Mouse (Mus musculus): ENCODE data around the gene Med1. TPM values are rescaled to one million over a fixed set of nuclear protein-coding genes. Genes with fewer than 3 reads are reported as not detected.

Gene Med1
- polyA plus RNA-seq, 1 experiment, result 18.0 TPM

DNA sequence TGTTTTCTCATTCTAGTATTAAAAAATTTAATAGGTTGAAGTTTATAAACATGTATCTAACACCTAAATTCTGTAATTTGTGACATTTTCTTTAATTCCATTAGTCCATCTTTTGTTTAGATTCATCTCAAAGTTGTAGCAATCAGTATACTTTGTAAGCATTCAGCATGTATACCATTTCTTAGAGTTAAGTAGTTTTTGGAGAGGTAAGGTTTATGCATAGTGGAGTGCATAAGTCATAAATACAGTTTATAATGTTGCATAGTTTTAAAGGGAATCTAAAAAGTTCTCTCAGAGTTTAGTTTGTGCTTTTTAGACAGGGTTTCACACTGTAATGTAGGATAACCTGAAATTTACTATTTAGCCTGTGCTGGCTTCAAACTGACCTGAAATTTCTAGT lies 12.4 kb upstream of the Med1 start:
- no peak overlapping the region for H3ac ChIP-seq (ENCODE audit: control insufficient read depth, insufficient read length, low read depth)
- peak overlapping the region; percentile 90 for H3K4me3 ChIP-seq (ENCODE audit: insufficient read depth, poor library complexity, severe bottlenecking)
- H3K27me3 ChIP-seq (ENCODE audit: control insufficient read depth, insufficient read depth, insufficient read length), result no peaks in the 10 kb centered on the region
- H3K79me3 ChIP-seq (ENCODE audit: low read depth), result peaks cover 67% of the 10 kb centered on the region
- peaks cover 78% of the 10 kb centered on the region for H3K79me2 ChIP-seq (ENCODE audit: control insufficient read depth, insufficient read depth)
- peaks cover 55% of the 10 kb centered on the region for H3K36me3 ChIP-seq (ENCODE audit: control insufficient read depth, insufficient read depth)
- TF ChIP-seq MYOG (IDR thresholded peaks at IDR 0.05; ENCODE audit: control insufficient read depth, extremely low read depth, insufficient read length) (no peak), CEBPB (IDR thresholded peaks at IDR 0.05; ENCODE audit: low read depth) (no peak)

DNA sequence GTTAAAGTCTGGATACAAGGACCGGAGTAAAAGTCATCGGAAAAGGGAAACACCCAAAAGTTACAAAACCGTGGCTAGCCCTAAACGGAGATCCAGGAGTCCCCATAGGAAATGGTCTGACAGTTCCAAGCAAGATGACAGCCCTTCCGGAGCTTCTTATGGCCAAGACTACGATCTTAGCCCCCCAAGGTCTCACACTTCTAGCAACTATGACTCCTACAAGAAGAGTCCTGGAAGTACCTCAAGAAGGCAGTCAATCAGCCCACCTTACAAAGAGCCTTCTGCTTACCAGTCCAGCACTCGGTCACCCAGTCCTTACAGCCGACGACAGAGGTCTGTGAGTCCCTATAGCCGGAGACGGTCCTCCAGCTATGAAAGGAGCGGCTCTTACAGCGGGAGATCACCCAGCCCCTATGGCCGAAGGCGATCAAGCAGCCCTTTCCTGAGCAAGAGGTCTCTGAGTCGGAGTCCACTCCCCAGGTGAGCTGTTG lies 10.9 kb upstream of the Med1 start:
- Histone ChIP-seq H3K27me3 (ENCODE audit: control insufficient read depth, insufficient read depth, insufficient read length) (no peaks in the 10 kb centered on the region), H3ac (ENCODE audit: control insufficient read depth, insufficient read length, low read depth) (peak overlapping the region; percentile 86), H3K4me3 (ENCODE audit: insufficient read depth, poor library complexity, severe bottlenecking) (peak overlapping the region; percentile 90), H3K79me2 (ENCODE audit: control insufficient read depth, insufficient read depth) (peaks cover 64% of the 10 kb centered on the region), H3K36me3 (ENCODE audit: control insufficient read depth, insufficient read depth) (peaks cover 40% of the 10 kb centered on the region), H3K79me3 (ENCODE audit: low read depth) (peaks cover 57% of the 10 kb centered on the region)
- TF ChIP-seq FOSL1 (IDR thresholded peaks at IDR 0.05; ENCODE audit: insufficient read depth, low read length, poor library complexity, severe bottlenecking) (no peak), CTCF (IDR thresholded peaks at IDR 0.05; ENCODE audit: control insufficient read depth, insufficient read depth, insufficient read length) (no peak), CEBPB (IDR thresholded peaks at IDR 0.05; ENCODE audit: low read depth) (no peak), MAX (IDR thresholded peaks at IDR 0.05) (no peak), USF1 (IDR thresholded peaks at IDR 0.05; ENCODE audit: low read depth) (no peak), MYOD1 (IDR thresholded peaks at IDR 0.05; ENCODE audit: control insufficient read depth, insufficient read length, low read depth) (no peak), MYOG (IDR thresholded peaks at IDR 0.05; ENCODE audit: control insufficient read depth, extremely low read depth, insufficient read length) (no peak)

DNA sequence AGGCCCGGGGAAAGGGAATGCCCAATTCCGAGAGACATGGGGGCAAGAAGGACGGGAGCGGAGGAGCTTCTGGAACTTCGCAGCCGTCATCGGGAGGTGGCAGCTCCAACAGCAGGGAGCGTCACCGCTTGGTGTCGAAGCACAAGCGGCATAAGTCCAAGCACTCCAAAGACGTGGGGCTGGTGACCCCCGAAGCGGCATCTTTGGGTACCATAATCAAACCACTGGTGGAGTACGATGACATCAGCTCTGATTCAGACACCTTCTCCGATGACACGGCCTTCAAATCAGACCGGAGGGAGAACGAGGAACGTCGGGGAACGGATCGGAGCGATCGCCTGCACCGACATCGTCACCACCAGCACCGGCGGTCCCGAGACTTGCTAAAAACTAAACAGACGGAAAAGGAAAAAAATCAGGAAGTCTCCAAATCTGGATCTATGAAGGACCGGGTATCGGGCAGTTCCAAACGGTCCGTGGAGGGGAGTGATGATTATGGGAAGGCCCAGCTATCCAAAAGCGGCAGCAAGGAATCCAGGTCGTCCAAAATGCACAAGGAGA lies 10.3 kb upstream of the Med1 start:
- Histone ChIP-seq H3K79me3 (ENCODE audit: low read depth) (peaks cover 52% of the 10 kb centered on the region), H3K79me2 (ENCODE audit: control insufficient read depth, insufficient read depth) (peaks cover 58% of the 10 kb centered on the region), H3K27me3 (ENCODE audit: control insufficient read depth, insufficient read depth, insufficient read length) (no peaks in the 10 kb centered on the region), H3ac (ENCODE audit: control insufficient read depth, insufficient read length, low read depth) (peak overlapping the region; percentile 86), H3K36me3 (ENCODE audit: control insufficient read depth, insufficient read depth) (peaks cover 35% of the 10 kb centered on the region), H3K4me3 (ENCODE audit: insufficient read depth, poor library complexity, severe bottlenecking) (peak overlapping the region; percentile 90)
- TF ChIP-seq FOSL1 (IDR thresholded peaks at IDR 0.05; ENCODE audit: insufficient read depth, low read length, poor library complexity, severe bottlenecking) (no peak), MYOD1 (IDR thresholded peaks at IDR 0.05; ENCODE audit: control insufficient read depth, insufficient read length, low read depth) (no peak), CTCF (IDR thresholded peaks at IDR 0.05; ENCODE audit: control insufficient read depth, insufficient read depth, insufficient read length) (no peak), MYOG (IDR thresholded peaks at IDR 0.05; ENCODE audit: control insufficient read depth, extremely low read depth, insufficient read length) (no peak), USF1 (IDR thresholded peaks at IDR 0.05; ENCODE audit: low read depth) (no peak), CEBPB (IDR thresholded peaks at IDR 0.05; ENCODE audit: low read depth) (no peak)

DNA sequence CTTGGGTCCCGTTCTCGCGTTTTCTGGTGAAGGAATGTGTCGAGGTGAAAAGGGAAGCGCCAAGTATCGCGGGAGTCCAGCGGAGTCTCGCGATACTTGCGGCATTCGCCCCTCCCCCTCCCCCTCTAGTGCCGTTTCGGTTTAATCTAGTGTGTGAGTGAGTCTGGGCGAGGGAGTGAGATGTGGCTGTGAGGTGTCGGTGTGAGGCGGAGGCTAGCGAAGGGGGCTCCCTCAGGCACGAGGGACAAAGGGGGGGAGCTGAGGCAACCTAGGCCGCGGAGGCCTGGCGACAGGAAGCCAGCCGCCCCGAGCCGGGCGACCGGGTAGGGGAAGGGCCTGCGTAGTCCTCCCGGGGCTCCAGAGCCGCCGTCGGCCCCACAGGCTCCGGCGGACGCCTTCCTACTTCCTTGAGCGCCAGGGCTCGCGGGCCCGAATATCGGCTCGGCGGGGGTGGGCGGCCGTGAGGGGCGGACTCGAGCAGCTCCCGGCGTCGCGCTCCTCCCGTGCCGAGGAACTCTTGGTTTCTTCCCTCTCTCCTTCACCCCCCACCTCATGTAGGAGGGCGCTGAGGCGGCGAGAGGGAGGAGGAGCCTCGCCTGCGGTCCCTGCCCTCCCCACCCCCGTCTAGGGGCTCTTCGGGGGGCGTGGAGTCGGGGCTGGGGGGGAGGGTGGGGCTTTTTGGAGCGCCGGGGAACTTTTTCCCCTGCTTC lies 9.7 kb upstream of the Med1 start, which contains the start of gene Cdk12:
Gene Cdk12, plus strand, starts transcription at position 419 of the 710 bp plus-strand sequence.
- TF ChIP-seq MYOD1 (IDR thresholded peaks at IDR 0.05; ENCODE audit: control insufficient read depth, insufficient read length, low read depth) (no peak), MAX (IDR thresholded peaks at IDR 0.05) (peak; percentile 43), CTCF (IDR thresholded peaks at IDR 0.05; ENCODE audit: control insufficient read depth, insufficient read depth, insufficient read length) (no peak), MYOG (IDR thresholded peaks at IDR 0.05; ENCODE audit: control insufficient read depth, extremely low read depth, insufficient read length) (no peak), USF1 (IDR thresholded peaks at IDR 0.05; ENCODE audit: low read depth) (no peak), FOSL1 (IDR thresholded peaks at IDR 0.05; ENCODE audit: insufficient read depth, low read length, poor library complexity, severe bottlenecking) (no peak), CEBPB (IDR thresholded peaks at IDR 0.05; ENCODE audit: low read depth) (no peak)
- no peaks in the 10 kb centered on the region for H3K27me3 ChIP-seq (ENCODE audit: control insufficient read depth, insufficient read depth, insufficient read length)
- peaks cover 47% of the 10 kb centered on the region for H3K79me3 ChIP-seq (ENCODE audit: low read depth)
- H3K36me3 ChIP-seq (ENCODE audit: control insufficient read depth, insufficient read depth), result peaks cover 29% of the 10 kb centered on the region
- peaks cover 52% of the 10 kb centered on the region for H3K79me2 ChIP-seq (ENCODE audit: control insufficient read depth, insufficient read depth)
- peak within 1 kb of the TSS; percentile 97 for H3ac ChIP-seq (ENCODE audit: control insufficient read depth, insufficient read length, low read depth)
- peak within 1 kb of the TSS; percentile 90 for H3K4me3 ChIP-seq (ENCODE audit: insufficient read depth, poor library complexity, severe bottlenecking)

DNA sequence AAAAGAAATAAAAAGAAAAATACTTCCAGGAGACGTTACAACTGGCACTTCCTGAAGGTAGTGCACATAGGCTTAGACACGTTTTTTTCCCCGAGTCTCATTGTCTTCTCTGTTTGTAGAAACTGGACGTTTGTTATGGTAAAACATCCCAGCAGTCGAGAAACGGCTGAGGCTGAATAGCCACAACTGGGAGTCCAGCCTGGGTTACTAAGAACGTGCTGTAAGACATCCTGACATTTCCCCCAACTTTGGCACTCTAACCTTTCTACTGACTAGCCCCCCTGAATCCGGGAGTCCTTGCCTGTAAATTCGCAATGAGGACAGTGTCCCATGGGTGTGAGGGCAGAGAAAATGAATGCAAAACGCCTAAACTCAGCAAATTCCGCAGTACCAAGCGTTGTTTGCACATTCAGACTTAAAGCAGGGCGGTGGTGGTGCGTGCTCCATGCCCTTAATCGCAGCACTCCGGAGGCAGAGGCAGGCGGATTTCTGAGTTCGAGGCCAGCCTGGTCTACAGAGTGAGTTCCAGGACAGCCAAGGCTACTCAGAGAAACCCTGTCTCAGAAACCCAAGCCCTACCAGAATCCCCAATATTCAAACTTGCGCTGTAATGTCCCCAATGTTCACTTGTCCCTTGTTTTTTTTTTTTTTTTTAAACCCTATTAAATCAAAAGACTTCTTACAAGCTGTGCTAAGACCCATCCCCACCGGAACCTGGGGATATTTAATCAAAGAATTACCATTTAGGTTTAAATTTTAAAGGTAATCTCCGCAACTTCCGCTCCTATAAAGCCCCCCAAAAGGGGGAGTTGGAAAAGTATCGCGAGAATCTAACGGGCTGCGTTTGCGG lies 8.9 kb upstream of the Med1 start:
- peaks cover 39% of the 10 kb centered on the region for H3K79me3 ChIP-seq (ENCODE audit: low read depth)
- H3K4me3 ChIP-seq (ENCODE audit: insufficient read depth, poor library complexity, severe bottlenecking), result peak overlapping the region; percentile 90
- no peak for TF ChIP-seq MYOG (IDR thresholded peaks at IDR 0.05; ENCODE audit: control insufficient read depth, extremely low read depth, insufficient read length)
- no peak for TF ChIP-seq USF1 (IDR thresholded peaks at IDR 0.05; ENCODE audit: low read depth)
- TF ChIP-seq MYOD1 (IDR thresholded peaks at IDR 0.05; ENCODE audit: control insufficient read depth, insufficient read length, low read depth), result no peak
- TF ChIP-seq FOSL1 (IDR thresholded peaks at IDR 0.05; ENCODE audit: insufficient read depth, low read length, poor library complexity, severe bottlenecking), result no peak
- TF ChIP-seq CTCF (IDR thresholded peaks at IDR 0.05; ENCODE audit: control insufficient read depth, insufficient read depth, insufficient read length), result no peak
- TF ChIP-seq CEBPB (IDR thresholded peaks at IDR 0.05; ENCODE audit: low read depth), result no peak
- no peak for TF ChIP-seq MAX (IDR thresholded peaks at IDR 0.05)
- H3ac ChIP-seq (ENCODE audit: control insufficient read depth, insufficient read length, low read depth), result peak overlapping the region; percentile 97
- no peaks in the 10 kb centered on the region for H3K27me3 ChIP-seq (ENCODE audit: control insufficient read depth, insufficient read depth, insufficient read length)
- peaks cover 44% of the 10 kb centered on the region for H3K79me2 ChIP-seq (ENCODE audit: control insufficient read depth, insufficient read depth)
- peaks cover 21% of the 10 kb centered on the region for H3K36me3 ChIP-seq (ENCODE audit: control insufficient read depth, insufficient read depth)
